Mouse (Mus musculus) Muller cell, postnatal 12 days (primary cell): ENCODE measurements at regions not wholly inside any gene's neighbourhood (a gene's known extent, or its start where the extent isn't known, plus 50 kb on each side); places are given as distances from the start of the nearest gene placed in this dataset.

Experiments used
- DNase-seq: peaks from one replicate; pipeline ENCODE4 v3.0.0-alpha.2; 2015; ENCODE audit errors: inconsistent ontology term

DNA sequence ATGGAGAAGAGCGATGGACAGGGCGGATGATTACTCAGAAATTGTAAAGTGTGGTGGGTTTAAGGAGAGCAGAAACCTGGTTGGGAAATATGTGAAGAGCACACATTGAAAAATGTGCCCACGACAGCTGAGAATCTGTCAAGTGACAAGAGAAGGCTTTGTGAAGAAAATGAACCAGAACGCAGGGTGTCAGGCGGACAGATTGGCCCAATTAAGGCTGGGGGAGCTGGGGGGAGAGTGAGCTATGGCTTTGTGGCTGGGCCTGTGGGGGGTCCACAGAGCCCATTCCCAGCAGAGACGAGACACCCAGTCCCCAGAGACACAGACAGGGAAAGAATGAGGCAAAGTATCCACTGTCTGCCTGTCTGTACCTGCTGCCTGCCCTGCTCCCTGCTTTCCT is 153.3 kb downstream of the Shq1 start:
- DNase-seq: no peak

DNA sequence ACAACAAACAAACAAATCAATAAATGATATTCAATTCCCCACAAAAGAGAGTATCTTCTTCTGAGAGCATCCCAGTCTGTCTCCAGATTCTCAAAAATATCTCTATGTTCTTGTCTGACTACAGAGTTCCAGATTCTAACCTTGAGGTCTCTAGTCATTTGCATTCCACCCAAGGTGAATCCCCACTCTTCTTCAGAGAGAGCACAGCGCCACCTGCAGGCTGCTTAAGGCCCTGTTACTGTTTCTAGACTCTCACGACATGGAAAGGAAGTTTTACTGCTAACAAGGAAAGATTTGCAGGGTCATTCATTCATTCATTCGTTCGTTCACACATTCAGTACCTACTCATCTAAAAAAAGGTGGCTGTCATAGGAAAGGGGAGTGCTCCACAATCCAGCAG is 158.3 kb downstream of the Shq1 start:
- no peak for DNase-seq

DNA sequence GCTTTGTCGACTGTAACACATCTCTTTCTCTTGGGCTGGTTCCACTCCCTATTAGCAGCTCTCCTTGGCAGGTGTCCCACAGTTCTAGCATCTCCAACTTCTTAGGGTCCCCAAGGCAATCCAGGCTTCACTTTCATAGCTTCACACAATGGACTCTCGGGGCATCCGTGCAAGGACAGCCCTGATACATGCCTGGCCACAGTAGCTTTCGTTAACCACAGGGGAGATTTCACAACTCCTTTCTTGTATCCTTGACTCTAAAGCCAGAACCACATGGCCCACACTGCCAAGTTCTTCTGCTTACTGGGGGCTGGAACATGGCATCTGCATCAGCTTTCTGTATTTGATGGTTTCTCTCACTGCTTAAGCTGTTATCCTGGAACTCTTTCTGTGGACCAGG is 160.3 kb downstream of the Shq1 start:
- DNase-seq: peak; percentile 49

DNA sequence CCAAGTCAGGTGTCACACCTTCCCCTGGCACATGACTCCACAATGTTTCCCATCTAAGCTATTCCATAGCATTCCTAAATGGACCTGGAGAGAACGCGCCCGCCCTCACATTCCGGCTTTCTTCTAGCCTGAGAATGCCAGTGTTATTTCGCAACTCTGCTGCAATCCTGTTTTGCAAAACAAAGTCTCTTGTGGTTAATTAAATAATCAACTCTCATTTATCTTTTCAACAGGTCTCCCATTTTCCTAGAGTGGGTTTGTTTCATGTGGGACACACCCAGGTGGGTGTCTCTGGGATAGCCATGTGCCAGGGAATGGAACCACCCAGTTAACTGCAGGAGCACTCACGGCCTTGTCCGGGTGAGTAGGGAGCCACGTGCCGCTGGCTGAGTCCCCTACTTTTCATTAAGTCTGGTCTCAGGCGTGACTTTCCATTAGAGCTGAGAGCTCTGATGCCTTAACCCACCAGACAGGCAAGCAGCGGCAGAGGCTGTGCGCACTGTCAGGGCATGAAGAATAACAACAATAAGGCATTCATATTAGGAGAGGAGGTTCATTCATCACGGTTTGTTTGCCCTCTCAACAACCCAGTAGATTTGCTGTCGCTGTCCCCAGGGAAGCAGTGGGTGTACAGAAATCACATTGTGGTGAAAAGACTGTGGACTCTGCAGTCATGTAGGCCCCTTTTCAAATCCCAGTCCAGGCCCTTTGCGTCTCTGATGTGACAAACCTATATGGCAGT is 165.3 kb downstream of the Shq1 start:
- peak; percentile 80 for DNase-seq

DNA sequence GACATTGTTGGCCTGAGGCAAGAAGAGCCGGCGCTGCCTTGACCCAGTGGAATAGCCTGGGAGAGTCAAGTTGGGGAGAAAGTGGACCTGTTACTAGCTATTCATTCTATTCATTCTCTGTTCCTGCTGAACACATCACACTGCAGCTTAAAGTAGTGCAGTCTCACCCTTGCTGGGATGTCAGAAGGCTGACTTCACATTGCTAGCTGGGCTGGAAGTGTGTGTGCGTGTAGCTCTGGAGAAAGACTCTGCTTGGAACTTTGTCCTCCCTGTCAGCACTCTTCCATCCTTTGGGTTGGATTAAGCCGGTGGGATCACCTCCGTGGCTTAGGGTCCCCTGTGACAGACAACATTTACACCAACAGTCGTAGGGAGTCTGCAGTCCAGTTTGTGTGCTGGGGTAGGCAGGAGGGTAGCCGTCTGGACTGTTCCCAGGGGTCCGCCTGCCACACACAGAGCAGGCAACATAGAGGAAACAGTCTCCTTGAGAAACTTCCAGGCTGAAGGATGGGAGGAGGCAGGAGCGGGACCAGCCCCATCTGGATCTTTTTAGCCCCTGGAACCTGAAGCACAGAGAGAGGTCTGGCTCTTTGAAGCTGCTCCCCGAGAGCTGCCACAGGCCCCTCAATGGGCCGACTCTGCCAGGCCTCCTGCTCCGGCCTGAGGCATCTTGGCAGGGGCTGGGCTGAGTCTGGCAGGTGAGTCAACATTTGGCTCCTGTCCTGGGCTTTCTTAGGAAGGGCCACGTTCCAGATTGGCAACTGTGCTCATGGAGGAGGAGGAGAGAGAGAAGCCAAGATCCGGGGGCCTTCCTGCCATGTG is 167.8 kb downstream of the Shq1 start:
- peak; percentile 91 for DNase-seq

DNA sequence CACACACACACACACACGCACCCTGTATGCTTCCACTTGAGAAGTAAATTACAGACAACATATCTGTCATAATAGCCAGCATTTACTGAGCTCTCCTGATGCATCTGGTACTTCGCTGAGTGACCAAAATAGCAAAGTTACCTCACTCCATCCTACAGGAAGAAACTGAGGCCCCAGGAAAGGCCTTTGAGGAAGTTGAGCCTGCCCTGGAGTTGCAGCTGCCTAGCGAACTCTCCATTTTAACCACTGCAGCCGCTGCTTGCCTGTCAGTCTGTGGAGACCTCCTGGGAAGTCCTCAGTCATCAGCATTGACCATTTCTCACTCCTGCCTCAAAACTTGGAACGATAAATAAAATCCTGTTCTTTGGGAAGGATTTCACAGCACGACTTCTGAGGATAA is 168.8 kb downstream of the Shq1 start:
- DNase-seq: no peak

DNA sequence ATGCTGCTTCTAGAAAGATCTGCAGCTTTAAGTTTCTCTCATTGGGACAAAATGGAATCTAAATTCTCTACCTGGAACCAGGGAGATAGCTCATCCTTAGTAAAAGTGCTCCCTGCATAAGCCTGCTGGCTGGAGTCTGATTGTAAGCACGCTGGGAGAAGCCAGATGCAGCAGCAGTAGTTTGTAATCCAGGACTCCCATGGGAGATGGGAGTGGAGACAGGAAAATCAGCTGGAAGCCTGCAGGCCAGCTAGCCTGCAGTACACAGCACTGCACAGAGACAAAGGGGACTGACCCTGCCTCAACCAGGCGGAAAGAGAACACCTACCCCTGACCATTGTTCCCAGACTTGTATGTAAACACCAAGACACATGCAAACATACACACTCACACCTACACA is 170.2 kb downstream of the Shq1 start:
- no peak for DNase-seq

DNA sequence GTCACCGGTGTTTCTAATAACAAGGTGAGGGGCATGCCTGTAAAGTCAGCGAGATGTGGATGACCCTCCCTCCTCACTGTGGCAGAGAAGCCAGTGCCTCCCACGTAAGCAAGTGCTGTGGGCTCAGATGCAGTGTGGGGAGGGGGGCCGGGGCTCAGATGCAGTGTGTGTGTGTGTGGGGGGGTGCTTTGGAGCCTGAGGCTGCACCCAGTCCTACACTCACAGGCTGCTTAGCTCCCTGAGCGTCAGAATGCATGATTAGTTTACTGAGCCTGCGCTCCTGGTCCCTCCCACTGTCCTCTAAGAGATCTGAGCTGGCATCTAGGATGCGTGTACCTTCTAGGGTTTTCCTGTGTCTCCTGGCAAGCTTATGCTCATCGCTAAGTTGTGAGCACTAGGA is 170.9 kb downstream of the Shq1 start:
- no peak for DNase-seq

DNA sequence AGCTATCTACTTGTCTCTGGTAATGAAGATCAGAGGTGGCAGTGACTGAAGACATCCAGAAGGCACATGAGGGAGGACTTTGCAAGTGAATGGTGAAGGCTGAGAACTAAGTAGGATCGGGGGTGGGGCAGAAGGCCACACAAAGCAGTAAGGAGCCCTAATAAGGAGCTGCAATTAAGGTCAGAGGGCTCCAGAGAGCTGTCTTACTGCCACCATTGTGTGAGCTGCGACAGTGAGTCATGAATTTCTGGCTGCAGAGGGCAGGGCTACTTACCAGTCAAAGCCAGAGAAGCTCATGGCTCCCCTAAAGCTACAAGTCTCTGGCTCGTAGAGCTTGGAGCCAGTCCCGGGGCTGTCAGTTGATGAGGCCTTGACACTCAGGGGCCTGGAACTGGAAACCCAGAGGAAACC is 172.1 kb downstream of the Shq1 start:
- peak; percentile 79 for DNase-seq

DNA sequence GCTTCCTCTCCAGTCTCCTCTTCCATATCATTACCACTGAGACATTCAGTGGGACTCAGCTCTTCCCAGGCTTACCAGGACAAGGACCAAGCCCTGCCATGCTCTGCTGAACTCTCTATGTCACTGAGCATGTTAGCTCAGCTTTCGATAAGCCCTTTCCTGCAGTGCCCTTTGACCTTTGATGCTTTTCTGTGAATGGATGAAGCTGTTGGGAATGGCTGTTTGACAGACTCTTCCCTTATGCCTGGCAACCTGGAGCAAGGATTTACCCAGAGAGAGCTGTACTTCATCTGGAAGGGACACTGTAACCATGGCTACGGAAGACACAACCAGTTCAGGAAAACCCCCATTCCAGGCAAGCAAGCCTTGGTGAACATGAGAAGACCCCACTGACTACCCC is 172.8 kb downstream of the Shq1 start:
- DNase-seq: no peak

DNA sequence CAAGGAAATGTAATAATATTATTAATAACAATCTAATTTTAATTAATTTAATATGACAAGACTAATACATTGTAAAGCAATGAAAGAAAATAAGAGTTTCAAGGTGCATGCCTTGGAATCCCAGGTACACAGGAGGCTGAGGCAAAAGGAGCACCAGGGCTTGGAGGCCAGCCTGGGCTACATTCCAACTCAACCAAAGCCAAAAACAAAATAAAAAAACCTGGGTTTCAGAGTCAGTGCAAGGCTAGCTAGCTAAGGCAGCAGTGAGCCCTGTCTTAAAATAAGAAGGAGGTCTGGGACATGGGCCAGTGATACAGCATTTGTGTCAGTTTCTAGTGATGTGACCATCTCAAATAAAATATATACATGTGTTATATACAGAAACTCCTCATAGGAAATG is 174.8 kb downstream of the Shq1 start:
- DNase-seq: no peak

DNA sequence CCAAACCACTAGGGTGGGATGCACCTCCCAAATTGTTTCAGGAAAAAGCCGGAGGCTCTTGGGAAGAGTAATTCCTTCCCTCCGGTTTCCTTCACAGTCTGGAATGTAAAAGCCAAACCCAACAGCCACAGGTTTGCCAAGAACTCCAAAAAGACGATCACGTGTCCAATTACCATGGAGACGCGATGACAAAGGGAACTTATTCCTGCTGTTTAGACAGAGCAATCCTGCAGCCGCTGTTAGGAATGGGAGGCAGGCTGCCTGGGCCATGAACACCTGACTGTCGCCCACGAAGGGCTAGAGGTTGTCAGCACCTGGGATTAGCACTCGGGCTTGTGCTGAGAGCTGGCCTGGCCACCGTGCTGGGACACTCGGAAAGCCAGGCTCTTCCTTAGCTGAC is 175.8 kb downstream of the Shq1 start:
- DNase-seq: peak; percentile 52

DNA sequence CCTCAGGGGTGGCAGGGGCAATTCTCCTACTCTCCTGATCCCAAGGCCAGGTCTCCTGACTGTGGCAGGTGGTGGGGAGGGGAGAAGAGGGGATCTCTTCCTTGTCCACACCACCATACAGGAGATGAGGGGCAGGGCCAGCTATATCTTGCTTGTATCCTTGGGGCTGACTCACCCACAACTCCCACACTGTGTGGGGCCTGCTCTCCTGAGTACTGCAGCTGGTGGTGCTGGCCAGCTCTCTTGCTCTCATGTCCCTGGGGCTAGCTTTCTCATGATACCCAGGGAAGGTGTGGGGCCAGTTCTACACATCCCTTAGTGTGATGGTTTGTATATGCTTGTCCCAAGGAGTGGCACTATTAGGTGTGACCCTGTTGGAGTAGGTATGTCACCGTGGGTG is 177.4 kb downstream of the Shq1 start:
- DNase-seq: no peak

DNA sequence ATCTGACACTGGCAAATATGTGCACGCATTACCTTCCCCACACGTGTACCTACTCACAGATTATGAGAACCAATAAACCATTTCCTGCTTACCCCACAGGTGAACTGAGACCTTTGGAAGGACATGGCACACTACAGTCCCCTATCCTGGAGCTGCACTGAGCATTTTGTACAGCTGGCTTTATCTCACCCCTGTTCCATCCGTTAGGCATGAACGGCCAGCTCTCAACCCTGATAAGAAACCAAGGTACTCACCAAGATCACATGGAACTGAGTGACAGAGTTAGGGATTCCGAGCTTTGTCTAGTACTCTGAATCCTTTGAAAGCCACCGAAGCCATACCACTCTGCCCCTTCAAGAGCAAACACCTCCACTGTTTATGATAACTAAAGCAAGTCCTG is 179.1 kb downstream of the Shq1 start:
- DNase-seq: no peak

DNA sequence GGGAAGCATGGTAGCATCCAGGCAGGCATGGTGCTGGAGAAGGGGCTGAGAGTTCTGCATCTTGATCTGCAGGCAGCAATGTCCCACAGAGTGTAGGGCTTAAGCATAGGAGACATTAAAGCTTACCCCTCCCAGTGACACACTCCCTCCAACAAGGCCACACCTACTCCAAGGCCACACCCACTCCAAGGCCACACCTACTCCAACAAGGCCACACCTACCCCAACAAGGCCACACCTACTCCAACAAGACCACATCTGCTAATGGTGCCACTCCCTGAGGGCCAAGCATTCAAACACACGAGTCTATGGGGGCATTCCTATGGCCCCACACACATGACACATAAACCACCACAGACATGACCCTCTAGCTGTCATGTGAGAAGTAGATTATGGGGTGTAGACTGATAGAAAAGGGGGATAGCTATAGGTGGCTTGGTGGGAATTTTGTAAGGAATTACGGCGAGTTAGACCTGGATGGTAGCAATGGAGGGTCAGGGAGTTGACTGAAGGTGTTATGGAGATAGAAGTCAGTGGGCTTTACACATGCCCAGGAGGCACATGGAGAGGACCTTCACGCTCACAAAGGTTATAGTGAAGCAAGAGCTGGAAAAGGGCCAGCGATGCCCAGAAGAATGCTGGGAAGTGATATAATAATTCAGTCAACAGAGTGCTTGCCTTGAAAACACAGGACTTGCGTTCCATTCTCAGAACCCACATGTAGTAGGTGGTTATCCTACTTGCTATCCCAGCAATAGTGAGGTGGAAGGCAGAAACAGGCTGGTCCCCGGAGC is 179.8 kb downstream of the Shq1 start:
- no peak for DNase-seq

DNA sequence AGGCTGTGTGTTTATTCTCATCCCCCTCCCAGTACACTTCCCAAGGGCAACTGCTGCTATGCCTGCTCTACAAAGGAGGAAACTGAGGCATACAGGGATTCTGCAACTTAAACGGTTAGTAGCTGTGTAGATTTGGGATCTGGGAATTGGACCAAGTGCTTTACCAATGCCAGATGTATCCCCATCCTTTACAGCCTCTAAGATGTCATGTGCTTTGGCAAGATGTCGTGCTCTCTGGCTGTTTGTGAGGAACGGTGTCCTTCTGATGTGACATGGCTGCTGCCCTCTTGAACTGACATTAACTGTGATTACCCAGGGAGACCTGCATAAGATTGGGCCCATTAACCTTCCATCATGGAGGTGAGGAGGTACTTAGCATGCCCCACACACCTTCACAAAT is 187.1 kb downstream of the Shq1 start:
- DNase-seq: no peak

DNA sequence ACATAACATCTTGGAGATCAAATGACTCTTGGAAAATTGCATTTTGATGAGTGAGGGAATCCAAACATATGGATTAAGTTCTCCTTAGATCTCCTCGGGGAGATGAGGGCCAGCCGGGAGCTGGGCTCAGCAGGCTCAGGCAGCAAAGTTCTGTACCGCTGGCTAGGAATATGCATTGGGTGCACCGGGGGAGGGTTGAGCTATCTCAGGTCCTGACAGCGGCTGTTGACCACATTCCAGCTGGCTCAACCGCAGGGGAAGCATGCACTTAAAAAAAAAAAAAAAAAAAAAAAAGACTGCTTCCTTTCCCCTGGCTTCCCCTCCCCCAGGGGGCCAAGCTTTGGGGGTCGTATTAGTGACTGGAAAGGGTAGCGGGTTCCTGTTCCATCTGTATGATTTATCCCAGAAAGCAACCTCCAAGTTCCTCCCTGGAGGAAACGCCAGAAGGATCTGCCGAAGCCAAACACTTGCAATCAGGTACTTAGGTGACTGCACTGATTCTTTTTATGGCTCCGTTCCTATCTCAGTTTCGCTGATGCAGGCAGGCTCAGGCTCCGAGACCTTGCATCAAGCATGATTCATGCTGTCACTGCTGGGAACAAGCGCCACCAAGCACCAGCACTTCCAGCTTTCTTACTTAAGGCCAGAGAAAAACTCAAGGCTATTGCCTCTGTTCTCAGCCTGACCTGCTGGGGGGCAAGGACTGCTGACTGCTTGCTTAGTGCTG is 187.7 kb downstream of the Shq1 start:
- no peak for DNase-seq

DNA sequence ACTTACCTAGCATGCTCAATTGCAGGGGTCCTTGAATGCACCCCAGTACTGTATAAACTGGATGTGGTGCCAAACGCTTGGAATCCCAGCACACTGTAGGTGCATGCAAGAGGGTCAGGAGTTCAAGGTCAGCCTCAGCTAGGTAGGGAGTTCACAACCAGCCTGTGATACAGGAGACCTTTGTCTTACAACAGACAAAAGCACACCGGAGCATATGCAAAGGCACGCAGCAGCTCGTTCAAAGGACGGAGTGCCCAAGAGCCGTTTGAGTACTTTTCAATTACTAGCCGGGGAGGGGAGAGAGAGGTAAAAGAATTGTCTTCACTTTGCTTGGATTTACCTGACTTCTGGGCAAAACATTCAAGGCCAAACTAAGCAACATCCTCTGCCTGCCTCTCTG is 188.4 kb downstream of the Shq1 start:
- DNase-seq: no peak

DNA sequence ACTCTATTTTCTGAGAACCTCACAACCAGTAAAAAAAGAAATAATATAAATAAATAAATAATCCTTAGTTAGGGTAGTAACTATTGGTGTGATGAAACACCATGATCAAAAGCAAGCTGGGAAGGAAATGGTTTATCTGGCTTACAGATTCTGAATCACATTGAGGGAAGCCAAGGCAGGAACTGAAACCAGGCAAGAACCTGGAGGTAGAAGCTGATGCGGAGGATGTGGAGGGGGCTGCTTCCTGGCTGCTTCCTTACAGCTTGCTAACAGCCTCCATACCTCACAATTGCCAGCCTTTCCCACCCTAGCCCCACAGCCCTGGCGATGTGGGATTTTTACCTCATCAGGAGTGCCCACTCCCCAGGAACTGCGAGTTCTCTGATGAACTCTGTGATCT is 190.4 kb downstream of the Shq1 start:
- no peak for DNase-seq

DNA sequence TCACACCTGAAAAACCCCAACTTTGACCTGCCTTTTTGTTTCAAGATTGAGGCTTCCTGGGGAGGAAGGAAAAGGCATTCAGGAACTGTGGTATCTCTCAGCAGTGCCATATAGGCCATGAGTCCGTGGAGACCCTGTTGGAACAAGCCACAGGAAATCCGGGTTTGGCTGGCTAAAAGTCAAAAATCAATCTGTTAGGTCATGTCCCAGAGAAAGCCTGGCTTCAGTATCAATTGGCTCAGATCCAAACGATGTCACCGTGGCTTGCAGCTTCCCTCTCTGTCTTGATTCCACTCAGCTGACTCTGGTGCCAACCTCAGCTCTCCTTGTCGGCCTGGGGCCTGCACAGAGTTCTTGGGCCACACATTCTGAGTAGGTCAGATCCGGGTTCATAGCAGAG is 191.1 kb downstream of the Shq1 start:
- no peak for DNase-seq

DNA sequence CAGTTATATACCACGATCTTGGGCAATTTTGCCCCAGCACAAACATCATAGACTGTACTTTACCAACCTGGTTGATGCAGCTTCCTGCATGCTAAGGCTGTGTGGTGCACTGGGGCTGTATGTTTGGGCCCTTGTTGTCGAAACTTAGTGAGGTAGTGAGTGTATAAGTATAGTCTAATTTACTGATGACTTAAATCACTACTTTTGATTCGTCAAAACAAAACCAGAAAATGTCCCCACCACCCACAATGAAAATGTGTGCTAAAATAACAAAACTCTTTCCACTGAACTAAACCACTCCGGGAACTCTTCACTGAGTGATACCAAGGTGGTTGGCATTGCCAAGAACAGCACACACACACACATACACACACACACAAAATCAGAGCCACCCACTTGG is 191.5 kb downstream of the Shq1 start:
- DNase-seq: no peak
